Mouse (Mus musculus) olfactory bulb, adult 2 months (tissue): ENCODE results near the gene Sec63.

Experiments used
- CTCF ChIP-seq: fragments of 200-500 bp; IDR thresholded peaks from 2 replicates; pipeline ENCODE4 v1.5.1; 2012; ENCODE audit warnings: low read depth, mild to moderate bottlenecking, low read length, moderate library complexity; ENCODE audit not compliant: insufficient read depth
- POLR2A ChIP-seq: fragments of 200-500 bp; IDR thresholded peaks from 2 replicates; pipeline ENCODE4 v1.6.1; 2012; ENCODE audit warnings: mild to moderate bottlenecking, low read depth, low read length, moderate library complexity; ENCODE audit not compliant: insufficient read depth

GRCm38 (mm10) chr10:42763246-42763645 is 1.9 kb downstream of the Sec63 start:
- no peak for TF ChIP-seq CTCF
- TF ChIP-seq POLR2A: no peak
